ENCODE assay signal across 8 mouse cellular contexts in genomic region chr11:88139256-88139861, GRCm38 (mm10). TPM values are rescaled to one million over a fixed set of nuclear protein-coding genes. Genes with fewer than 3 reads are reported as not detected.
A peak's percentile ranks its signal among the peaks of the same experiment; 100 is the strongest.
DNase-seq lines count a peak whose midpoint lies in the region; ATAC-seq and TF ChIP-seq lines count a peak whose summit lies in the region.

No protein-coding gene starts in this region.

- no peak overlapping the region for H3K27ac ChIP-seq in kidney, postnatal 0 days
- H3K27ac ChIP-seq in hindbrain, embryonic 14.5 days, result peak overlapping the region; percentile 89
- peak overlapping the region; percentile 95 for H3K27ac ChIP-seq in midbrain, embryonic 11.5 days (ENCODE audit: low read depth, low read length)

- no peak for TF ChIP-seq CTCF in kidney, postnatal 0 days (IDR thresholded peaks at IDR 0.05; ENCODE audit: low read depth)

- DNase-seq in kidney, postnatal 0 days (ENCODE audit: low spot score), result no peak
- DNase-seq in kidney, adult 11 months, result no peak
- peak; percentile 95 for DNase-seq in embryo, embryonic 10 days (ENCODE audit: low spot score)
- peak; percentile 70 for DNase-seq in hindbrain, embryonic 14.5 days (ENCODE audit: low spot score)
- DNase-seq in midbrain, embryonic 11.5 days (ENCODE audit: low spot score, missing footprints), result peak; percentile 98
- no peak for DNase-seq in natural killer cell, adult 2 months (ENCODE audit: low spot score in 2 of 2)
- DNase-seq in cerebellum, adult 11 months, result no peak

- H3K9me3 ChIP-seq in kidney, postnatal 0 days (replicated peaks; ENCODE audit: low read length), result no peaks in the 10 kb centered on the region
- no peaks in the 10 kb centered on the region for H3K9me3 ChIP-seq in hindbrain, embryonic 14.5 days (ENCODE audit: control insufficient read depth, low read length)
- H3K9me3 ChIP-seq in midbrain, embryonic 11.5 days (ENCODE audit: control insufficient read depth, low read length), result no peaks in the 10 kb centered on the region

- no peak for ATAC-seq in kidney, postnatal 0 days (replicated peaks; ENCODE audit: low FRiP score, low read depth)
- peak; percentile 74 for ATAC-seq in hindbrain, embryonic 14.5 days (ENCODE audit: low FRiP score)
- peak; percentile 85 for ATAC-seq in midbrain, embryonic 11.5 days (ENCODE audit: low FRiP score)
- ATAC-seq in CD4-positive, CD25-positive, alpha-beta regulatory T cell, adult 4 months, result no peak

- H3K4me2 ChIP-seq in kidney, postnatal 0 days (ENCODE audit: low read length), result peak overlapping the region; percentile 14; the same call in 1 of the 2 replicates
- peak overlapping the region; percentile 39 for H3K4me2 ChIP-seq in hindbrain, embryonic 14.5 days (replicated peaks)
- peak overlapping the region; percentile 41 for H3K4me2 ChIP-seq in midbrain, embryonic 11.5 days

- 18% methylated on average over 20 of the region's 20 CpGs for WGBS in kidney, postnatal 0 days
- WGBS in hindbrain, embryonic 14.5 days, result 5% methylated on average over 20 of the region's 20 CpGs
- WGBS in midbrain, embryonic 11.5 days, result 2% methylated on average over 20 of the region's 20 CpGs

- H3K36me3 ChIP-seq in kidney, postnatal 0 days (ENCODE audit: insufficient read depth, low read length), result no peaks in the 10 kb centered on the region
- no peaks in the 10 kb centered on the region for H3K36me3 ChIP-seq in hindbrain, embryonic 14.5 days (replicated peaks; ENCODE audit: control insufficient read depth, insufficient read depth)
- H3K36me3 ChIP-seq in midbrain, embryonic 11.5 days (ENCODE audit: control insufficient read depth, insufficient read depth, low read length), result no peaks in the 10 kb centered on the region; the same call in 1 of the 2 replicates

- no peak overlapping the region for H3K4me3 ChIP-seq in kidney, postnatal 0 days (replicated peaks; ENCODE audit: low read depth, low read length)
- 0 out of 2 replicates have a peak overlapping the region, but pooled peaks have one; percentile 7 for H3K4me3 ChIP-seq in hindbrain, embryonic 14.5 days (replicated peaks; ENCODE audit: low read length)
- peak overlapping the region; percentile 3; the same call in 1 of the 2 replicates for H3K4me3 ChIP-seq in midbrain, embryonic 11.5 days (ENCODE audit: low read depth, low read length)

- peaks cover 28% of the 10 kb centered on the region for H3K4me1 ChIP-seq in kidney, postnatal 0 days (replicated peaks; ENCODE audit: insufficient read depth, low read length)
- peaks cover 44% of the 10 kb centered on the region for H3K4me1 ChIP-seq in hindbrain, embryonic 14.5 days (replicated peaks; ENCODE audit: control insufficient read depth, insufficient read depth, low read length)
- H3K4me1 ChIP-seq in midbrain, embryonic 11.5 days (ENCODE audit: control insufficient read depth, insufficient read depth, low read length), result peaks cover 64% of the 10 kb centered on the region

- no peaks in the 10 kb centered on the region for H3K27me3 ChIP-seq in kidney, postnatal 0 days (ENCODE audit: insufficient read depth, low read length)
- no peaks in the 10 kb centered on the region for H3K27me3 ChIP-seq in hindbrain, embryonic 14.5 days (ENCODE audit: control insufficient read depth, insufficient read depth, low read length)
- no peaks in the 10 kb centered on the region for H3K27me3 ChIP-seq in midbrain, embryonic 11.5 days (ENCODE audit: control insufficient read depth, insufficient read depth, low read length)

- H3K9ac ChIP-seq in kidney, postnatal 0 days (ENCODE audit: low read depth, low read length), result 0 out of 2 replicates have a peak overlapping the region, but pooled peaks have one; percentile 3
- H3K9ac ChIP-seq in hindbrain, embryonic 14.5 days, result peak overlapping the region; percentile 41
- peak overlapping the region; percentile 47 for H3K9ac ChIP-seq in midbrain, embryonic 11.5 days (ENCODE audit: low read length)

RNA-seq across cellular contexts. Expression of gene Cuedc1, which starts 41.5 kb away (rescaled TPM):
- 16.4 and 19.4 TPM in 2 replicates for polyA plus RNA-seq in kidney, postnatal 0 days (2015; fragmentation: Nextera tagmentation; extraction: Ambion mirVana)
- 32.4 and 37.8 TPM in 2 replicates for polyA plus RNA-seq in hindbrain, embryonic 14.5 days (2014; fragmentation: Nextera tagmentation; extraction: Ambion mirVana)
- polyA plus RNA-seq in midbrain, embryonic 11.5 days (2014; fragmentation: Nextera tagmentation; extraction: Ambion mirVana), result 16.5 and 17.0 TPM in 2 replicates
- 1 to 10 TPM; 4.1 to 9.9 TPM for polyA plus RNA-seq in CD4-positive, CD25-positive, alpha-beta regulatory T cell, adult 4 months (2017; shearing (Covaris generic))

Comparison
In these comparisons a context has a peak if more than half of its experiments do, and no peak if none do; other contexts are left out.
1. ATAC-seq: peak in hindbrain, embryonic 14.5 days (single experiment) and midbrain, embryonic 11.5 days (single experiment); none in kidney, postnatal 0 days (single experiment) and CD4-positive, CD25-positive, alpha-beta regulatory T cell, adult 4 months (single experiment).
2. DNase-seq: peak in embryo, embryonic 10 days (single experiment), hindbrain, embryonic 14.5 days (single experiment) and midbrain, embryonic 11.5 days (single experiment); none in kidney, postnatal 0 days (single experiment), kidney, adult 11 months (single experiment), natural killer cell, adult 2 months (0 of 2) and cerebellum, adult 11 months (single experiment).
3. Peak in every context shown above with its lines, with median percentiles within 50 percentile points of each other: H3K4me2 ChIP-seq and H3K9ac ChIP-seq.